Mouse (Mus musculus): Measurements from ENCODE around the gene Lhx5.

Gene Lhx5

DNA sequence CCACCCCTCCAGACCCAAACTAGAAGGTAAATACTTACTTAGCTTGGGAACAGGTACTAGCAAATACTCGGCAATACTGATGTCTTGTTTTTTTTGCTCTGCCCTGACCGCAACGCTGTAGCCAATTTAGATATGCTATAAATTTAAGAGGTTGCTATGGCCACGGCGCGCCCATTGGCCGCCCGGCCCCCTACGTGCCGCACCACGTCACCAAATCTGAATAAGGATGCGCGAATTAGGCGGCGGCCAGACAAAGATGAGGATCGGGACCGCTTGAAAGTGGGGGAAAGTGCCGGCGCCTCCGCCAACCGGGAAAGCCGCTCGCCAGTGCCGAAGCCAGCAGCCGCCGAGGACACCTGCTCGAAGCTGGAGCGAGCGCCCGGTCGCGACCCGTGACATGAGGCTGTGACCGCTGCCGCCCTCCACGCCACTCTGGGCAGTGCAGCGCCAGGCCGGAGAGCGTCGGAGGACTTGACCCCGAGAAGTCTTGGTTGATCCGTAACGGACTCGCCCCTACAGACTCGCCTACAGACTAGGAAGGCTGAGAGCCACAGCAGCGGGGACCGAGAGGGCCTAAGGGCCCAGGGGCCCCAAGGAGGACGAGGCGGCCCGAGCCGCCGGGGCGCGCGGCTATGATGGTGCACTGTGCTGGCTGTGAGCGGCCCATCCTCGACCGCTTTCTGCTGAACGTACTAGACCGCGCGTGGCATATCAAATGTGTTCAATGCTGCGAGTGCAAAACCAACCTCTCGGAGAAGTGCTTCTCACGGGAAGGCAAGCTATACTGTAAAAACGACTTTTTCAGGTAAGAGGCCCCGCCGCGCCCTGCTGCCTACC, at the start of gene Lhx5:
Gene Lhx5 (plus strand): TSS at position 51 of the 837 bp plus-strand sequence.
- DNase-seq (ENCODE audit: low read depth): no peak

DNA sequence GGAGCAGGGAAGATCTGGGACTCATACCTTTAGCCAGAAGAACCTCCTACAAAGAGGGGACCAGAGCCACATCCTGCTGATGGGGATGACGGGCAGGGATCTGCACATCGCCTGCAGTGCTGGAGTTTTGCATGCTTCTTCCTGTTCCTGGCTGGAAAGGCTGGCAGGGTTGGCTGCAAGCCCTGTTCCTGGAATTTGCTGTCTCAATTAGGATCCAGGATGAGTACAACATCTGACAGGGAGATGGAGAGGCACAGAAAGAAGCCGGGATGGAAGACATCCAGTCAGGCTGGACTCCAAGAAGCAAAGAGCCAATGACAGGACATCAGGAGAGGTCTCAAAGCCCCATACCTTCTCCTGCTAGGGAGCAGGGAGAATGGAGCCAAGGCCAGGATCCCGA, 45.1 kb upstream of the Lhx5 start:
- no peak for DNase-seq (ENCODE audit: low read depth)

DNA sequence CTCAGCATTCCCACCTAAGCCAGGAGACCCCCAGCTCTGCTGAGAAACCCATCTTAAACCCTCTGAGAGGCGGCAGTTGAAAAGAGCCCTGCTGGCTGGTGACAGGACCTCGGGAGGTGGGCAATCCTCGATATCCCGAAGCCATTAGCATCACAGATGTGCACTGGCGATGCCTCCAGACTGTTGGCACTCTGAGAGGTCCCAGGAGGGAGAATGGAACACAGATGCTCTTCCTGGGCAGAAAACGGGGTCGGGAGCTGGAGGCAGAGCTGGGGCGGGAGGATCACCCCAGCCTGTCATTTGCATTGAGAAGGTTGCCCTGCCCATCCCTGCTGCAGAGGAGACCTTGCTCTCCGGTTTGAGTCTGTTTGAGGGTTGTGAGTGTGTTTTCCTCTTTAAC, 42.7 kb upstream of the Lhx5 start:
- no peak for DNase-seq (ENCODE audit: low read depth)

DNA sequence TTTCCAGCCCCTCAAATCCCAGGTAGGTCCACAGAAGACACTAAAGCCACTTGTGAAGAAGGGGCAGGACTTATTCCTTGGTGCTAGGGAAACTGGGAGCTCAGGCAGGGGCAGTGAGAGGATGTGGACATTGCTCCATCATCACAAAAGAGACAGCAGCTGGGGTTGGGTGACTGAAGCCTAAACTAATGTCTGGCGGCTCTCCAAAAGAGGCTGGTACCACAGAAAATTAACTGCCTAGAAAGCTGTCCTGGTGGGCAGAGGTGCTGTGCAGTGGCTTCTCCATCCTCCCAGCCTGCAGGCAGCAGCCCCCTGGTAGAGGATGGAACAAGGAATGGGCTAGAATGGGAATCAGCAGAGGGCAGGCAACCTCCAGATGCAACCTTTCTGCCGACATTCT, 41.5 kb upstream of the Lhx5 start:
- DNase-seq (ENCODE audit: low read depth): no peak

DNA sequence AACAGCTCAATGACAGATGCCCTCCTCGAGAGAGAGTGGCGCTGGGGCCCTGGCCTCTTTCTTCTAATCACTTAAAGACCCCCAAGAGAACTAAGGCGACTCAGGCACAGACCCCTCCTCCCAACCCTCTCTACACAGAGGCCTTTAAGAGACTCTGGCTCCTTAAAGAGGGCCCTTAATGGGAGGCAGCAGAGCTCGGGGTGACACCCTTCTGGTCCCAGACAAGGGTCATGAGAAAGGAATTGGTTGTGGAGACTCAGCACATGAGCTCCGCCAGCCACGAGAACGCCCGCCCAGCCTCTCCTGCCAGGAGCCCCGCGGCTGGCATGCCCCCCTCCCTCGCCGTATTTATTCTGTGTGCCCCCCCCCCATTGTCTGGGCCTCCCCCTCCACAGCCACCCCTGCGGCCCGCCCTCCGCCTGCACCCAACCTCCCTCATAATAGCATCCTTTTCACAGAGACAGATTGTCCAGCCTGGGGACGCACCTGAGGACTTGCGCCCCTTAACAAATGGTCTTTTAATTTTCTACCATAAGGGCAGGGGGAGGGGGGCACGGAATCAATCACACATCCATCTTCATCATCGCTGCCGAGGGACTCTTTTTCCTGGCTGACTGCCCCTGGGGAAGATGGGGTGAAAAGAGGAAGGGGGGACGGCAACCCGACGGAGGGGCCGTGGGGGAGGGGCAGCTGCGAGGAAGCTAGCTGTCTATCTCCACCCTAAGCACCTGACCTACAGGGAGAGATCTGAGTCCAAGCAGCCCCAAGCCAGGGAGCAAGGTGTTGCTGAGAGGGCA, 37.4 kb upstream of the Lhx5 start:
- no peak for DNase-seq (ENCODE audit: low read depth)

DNA sequence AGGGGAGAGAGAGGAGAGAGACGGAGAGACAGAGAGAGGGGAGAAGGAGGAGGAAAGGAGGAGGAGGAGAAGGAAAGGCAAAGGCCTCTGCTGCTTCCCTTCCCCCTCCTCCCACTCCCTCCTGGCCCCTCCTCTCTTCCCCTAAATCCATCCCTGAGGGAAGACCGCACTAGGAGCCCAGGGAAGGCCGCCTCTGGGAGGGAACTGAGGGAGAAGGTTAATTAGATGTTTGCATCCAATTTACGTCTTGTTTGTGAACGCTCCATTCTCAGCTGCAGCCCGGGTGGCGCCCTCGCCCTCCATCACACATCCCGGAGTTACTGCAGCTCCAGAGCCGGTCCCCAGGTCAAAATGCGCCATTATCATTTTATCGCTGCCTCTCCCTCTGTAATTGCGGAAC, 33.5 kb upstream of the Lhx5 start:
- no peak for DNase-seq (ENCODE audit: low read depth)

DNA sequence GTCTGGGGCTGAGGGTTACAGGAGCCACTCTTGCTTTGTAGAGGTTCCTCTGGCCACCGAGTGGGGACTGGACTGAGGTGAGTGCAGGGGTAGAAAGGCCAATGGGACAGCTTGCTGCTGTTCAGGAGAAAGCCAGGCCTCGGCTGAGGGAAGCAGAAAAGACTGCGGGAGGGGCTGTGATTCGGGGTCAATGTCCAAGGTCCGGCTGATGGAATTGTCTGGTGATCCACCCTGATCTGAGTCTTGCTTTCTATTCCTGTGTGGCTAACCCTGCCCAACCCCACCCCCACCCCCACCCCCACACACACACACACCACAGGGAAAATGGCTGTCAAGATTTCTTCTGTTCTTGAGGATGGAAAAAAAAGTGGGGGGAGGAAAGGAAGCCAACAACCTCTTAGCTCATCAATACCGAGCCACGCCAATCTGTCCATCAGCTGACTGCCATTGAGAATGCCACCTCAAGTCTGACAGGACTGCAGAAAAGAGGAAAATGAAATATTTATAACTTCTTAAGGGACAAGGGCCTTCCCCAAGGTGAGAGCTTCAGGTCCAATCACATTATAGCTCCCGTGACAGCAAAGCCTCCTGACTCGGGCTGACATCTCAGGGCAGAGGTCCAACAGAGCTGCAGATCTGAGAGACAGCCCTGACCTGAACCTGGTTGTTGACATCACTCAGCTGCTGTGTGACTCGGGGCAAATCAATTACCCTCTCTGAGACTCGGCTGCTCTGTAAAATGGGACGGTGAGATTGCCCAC, 26.5 kb upstream of the Lhx5 start:
- no peak for DNase-seq (ENCODE audit: low read depth)

DNA sequence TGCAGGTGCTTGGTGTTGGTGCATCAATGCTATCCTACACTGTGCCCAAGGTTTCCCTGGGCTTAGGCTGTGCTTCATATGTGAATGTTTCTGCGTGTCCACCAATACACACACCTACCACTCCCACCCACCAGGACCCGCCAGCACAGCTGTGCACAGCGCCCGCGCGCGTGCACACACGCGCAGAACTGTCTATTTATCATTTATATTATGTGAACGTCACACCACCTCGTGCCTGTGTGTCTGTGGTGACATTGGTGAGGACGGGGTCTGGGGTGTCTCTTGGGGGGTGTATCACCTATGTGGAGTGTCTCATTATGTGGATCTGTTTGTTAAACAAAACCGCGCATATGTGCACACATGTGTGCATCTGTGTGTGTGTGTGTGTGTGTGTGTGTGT, 22.6 kb upstream of the Lhx5 start:
- DNase-seq (ENCODE audit: low read depth): no peak

DNA sequence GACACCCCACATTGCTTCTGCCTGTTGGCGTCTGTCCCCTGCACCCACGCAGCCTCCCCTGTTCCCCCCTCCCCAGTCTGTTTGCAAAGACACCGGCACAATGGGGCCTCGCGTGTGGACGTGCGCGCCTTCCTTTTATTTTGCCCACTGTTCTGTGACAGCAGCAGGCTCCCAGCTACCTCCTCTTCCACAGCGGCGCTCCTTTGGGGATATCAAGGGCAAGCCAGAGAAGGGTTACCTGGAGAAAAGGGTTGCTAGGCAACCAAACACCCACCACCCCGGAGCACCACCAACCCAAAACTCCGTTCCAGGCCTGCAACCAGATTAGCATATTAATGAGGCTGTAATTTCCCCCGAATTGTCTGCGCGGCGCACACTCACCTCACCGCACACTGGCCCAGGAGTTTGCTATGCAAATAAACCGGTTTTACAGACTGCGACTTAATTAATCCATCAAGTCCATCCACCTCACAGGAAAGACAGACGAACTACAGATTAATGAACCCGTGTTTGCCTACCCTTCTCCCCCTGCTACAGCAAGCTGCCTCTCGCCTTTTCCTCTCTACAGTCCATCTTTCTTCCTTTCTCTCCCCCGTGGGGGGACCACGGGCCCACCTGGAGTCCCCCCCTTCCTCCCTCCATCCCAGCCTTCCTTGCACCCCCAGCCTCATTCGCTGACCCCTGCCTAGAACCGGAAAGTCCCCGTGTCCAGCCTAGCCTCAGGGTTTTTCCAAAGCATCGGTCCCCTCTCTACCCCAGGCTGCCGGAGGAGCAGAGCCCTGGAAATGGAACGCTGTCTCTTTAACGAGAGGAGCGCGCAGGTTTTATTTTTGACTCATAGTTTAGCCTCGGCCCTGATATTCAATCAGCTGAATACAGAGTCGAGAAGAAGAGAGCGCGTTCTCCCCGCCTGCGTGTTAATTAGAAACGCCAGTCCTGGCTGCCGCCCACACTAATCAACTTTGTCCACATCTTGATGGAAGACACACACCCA, 21.8 kb upstream of the Lhx5 start:
- no peak for DNase-seq (ENCODE audit: low read depth)

DNA sequence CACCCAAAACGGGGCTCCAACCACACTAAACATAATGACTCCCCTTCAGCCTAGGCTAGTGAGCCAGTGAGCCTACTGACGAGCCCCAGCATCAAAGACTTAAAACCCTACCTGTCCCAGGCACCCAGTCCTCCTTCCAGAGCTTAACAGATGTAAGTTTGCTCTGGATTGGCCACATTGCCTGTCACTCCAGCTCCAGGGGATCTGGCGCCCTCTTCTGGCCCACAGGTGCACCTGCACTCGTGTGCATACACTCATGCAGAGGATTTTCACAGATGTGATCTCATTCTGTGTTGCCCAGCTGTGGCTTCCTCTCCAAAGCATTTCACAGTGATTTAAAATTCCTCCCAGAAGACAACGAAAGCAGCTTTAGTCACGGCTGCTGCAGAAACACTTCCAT, 18.1 kb upstream of the Lhx5 start:
- DNase-seq (ENCODE audit: low read depth): no peak

DNA sequence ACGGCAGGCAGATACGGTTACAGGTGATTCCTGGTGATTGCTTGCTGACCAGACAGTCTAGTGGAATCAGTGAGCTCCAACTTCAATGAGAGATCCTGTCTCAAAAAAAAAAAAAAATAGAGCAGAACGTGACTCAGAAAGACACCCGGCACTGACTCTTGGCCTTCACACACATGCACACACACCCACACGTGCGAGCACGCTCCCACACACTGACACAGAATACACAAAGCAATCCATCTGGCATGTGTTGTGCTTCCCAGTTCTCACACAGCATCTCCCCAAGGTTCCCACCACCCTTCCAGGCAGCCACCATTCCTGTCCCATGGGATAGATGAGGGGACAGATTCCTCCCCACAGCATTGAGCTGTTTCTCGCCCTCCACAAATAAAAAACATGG, 11.4 kb upstream of the Lhx5 start:
- no peak for DNase-seq (ENCODE audit: low read depth)

DNA sequence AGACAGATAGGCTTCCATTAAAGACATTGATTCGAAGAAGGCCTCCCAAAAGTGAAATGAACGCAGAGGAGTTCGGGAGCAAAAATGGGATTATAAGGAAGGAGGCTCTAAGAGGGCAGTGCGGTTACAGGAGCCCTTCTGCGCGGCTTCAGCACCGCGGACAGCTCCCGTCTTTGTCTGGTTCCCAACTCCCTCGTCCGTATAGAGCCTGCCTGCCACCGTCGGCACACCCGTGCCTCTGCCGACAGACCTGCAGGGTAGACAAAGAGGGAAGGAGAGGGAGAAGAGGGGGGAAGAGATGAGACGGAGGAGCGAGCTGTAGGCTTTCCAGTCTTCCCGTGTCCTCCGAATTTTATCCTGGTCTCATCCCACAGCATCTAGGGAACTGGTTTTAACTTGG, 7.5 kb upstream of the Lhx5 start:
- peak; percentile 61 for DNase-seq (ENCODE audit: low read depth)

DNA sequence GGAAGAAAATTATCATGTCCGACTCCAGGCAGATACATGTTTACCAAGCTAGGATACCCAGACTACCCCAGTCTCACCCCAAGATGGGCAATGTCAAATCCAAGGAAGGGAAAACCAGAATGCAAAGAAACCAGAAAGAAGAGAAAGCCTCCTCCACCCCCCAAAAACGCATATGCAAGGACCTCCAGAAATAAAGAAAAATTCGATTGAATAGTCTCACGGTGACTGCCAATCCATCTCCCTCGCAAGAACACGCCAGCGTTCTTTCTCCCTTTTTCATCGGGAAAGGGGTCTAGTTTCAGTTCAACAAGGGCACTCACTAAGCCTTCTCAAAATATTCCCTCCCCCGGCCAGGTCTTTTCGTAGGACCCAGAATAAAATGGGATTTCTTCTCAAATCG, 6.8 kb upstream of the Lhx5 start:
- no peak for DNase-seq (ENCODE audit: low read depth)

DNA sequence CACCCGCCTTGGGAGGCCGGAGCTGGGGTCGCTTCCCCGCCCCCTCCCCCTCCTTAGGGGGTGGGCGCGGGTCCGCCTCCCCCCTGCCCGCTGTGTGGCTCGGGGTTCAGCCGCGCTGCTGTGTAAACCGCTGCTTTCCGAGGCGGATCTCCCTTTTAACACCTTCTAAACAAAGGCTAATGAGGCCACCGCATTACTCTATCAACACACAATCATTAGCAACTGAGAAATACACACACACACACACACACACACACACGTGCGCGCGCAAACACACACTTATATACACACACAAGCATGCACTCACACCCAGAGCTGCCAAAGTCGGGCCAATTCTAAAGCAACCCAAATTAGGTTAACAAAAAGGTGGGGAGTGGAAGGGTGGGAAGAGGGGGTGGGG, 5.8 kb upstream of the Lhx5 start:
- DNase-seq (ENCODE audit: low read depth): no peak

DNA sequence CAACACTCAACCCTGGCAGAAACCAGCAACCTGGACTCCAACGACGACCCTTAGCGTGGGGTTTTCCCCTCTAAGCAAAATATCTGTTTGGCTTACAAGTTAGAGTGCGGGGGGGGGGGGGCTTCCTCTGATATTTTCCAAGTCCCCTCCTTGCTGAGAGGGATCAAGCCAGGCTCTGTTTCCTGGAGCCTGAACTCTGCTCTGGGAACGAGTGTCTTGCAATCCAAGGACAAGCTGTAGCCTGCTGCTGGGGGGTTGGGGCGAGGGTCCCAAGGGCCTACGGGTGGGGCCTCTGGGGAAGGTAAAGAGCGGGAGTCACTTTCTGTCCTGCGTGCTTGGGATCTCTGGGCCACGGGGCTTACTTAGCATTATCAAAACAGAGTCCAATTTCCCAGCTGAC, 4.9 kb upstream of the Lhx5 start:
- DNase-seq (ENCODE audit: low read depth): no peak

DNA sequence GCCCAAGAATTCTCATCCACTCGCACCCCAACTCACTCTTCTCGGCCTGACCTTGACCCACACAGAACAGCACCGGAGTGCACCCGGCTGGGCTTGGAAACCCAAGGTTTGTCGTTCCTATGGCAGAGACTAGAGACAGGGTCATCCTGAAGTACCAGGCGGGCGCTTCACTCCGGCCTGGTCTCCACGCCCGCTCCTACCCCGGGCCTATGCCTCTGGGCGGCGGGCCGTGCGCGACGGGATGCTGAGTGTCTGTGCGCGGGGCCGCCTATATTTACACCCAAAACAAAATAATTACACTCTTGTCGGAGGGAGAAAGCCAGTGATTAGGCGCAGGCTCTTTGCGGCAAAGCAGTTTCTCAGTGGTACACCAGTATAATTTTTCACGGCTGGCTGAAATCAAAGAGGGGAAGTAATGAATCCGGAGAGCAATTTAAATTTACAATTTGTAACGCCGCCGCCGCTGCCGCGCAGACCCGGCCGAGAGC, 4.0 kb upstream of the Lhx5 start:
- DNase-seq (ENCODE audit: low read depth): no peak

DNA sequence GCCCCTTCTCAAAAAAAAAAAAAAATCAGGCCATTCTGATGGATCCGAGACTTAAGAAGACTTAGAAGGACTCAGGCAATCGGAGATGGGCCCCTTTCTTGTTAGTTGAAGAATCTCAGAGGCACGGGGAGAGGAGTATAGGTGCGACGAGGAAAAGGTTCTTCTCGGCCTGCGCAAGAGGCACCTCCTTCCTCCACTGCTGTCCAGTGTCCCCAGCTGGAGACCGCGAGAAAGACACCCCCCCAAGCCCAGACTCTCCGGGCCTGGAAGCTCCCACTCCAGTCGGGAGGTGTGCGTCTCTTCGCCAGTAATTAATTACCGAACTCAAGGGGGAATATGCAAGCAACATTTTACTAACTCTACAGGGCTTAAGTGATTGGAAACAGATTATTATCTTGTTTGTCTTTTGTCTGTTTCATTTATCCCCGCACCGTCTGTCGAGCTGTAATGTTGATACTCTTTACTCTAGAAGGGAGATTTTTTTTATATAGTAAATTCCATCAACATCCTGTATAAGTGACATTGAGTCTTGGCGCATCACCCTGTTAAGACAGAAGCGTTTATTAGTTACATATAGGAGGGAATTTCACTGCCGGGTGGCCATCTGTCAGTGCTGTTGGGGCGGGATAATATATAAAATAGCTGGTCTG, 3.2 kb upstream of the Lhx5 start:
- no peak for DNase-seq (ENCODE audit: low read depth)

DNA sequence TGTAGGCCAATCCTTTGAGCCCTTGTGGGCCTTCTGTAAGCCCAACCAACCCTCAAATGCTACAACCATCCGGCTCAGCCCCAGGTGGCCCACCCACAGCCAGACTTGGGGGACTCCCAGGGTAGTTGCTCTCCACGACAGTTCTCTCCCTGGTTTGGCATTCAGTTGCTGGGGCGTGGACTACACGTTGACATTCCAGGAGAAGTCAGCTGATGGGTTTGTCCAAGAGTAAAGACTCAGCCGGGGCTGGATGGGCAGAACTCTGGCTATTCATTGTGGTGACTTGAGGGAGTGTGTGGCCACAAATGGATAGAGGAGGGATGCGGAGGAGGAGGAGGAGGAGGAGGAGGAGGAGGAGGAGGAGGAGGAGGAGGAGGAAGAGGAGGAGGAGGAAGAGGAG, 2.5 kb upstream of the Lhx5 start:
- no peak for DNase-seq (ENCODE audit: low read depth)

DNA sequence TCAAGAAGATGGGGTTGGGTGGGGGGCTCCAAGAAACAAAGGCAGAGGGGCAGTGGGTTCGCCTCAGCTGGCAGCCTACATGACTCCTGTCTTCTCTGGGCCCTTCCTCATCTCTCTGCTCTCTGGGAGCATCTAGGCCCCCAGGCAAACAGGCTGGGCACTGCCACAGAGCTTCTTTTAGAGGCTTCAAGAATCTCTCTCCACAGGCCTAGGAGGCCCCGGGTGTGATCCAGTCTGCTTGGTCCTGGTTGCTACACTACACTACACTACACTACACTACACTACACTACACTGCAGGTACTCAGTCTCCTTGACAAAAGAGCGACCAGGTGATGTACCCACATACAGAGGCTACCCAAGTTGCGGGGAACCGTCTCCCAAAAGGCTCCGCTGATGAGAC, 1.8 kb upstream of the Lhx5 start:
- no peak for DNase-seq (ENCODE audit: low read depth)

DNA sequence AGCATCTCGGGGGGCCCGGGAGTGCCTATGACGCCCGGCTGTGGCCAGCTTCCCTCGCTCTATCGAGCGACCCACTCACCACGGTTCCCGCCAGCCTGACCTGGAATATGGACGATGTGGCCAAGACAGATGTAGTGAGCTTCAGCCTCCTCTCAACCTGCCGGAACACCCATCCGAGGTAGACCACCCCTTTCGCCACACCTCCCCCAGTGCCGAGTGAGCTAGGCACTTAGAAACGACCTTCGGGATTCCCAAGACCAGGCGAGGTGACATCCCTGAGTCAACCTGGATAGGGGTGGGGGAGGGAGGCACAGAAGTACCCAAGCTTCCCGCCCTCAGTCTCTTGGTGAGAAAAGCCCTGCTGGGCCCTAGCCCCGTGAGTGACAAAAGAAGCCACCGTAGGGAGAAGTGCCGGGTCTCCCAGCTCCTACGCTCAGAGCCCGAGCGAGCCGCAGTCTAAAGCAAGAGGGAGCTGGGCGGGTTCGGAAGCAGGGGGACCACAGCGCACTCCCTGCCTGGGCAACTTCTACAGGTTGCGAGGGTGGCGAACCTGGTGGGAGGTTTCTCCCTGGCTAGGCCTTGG, 407 bp upstream of the Lhx5 start:
- DNase-seq (ENCODE audit: low read depth): no peak
